Mouse (Mus musculus) intestine, embryonic 16.5 days (tissue): ENCODE results near the gene Cdc5l. TPM values are rescaled to one million over a fixed set of nuclear protein-coding genes. Genes with fewer than 3 reads are reported as not detected.
"Not testable (repeated sequence)": the region's sequence is repeated elsewhere in the genome, so short reads cannot be mapped to it uniquely, and the experiment has no call there.

Experiments
- ATAC-seq: fragments of 200-750 bp; cut with Nextera tagmentation; 2 replicates; pipeline ENCODE4 v1.8.0; 2017; ENCODE audit warnings: moderate TSS enrichment, moderate library complexity
- H3K27ac ChIP-seq: fragments of 300-500 bp; sonication (generic); 2 replicates; pipeline ENCODE4 v1.5.1; 2014; ENCODE audit warnings: mild to moderate bottlenecking, low read length
- H3K27me3 ChIP-seq: fragments of 300-500 bp; sonication (generic); replicated peaks from 2 replicates; pipeline ENCODE4 v1.6.1; 2014; ENCODE audit warnings: low read length, control low read depth, mixed read lengths; ENCODE audit not compliant: control insufficient read depth, insufficient read depth
- H3K36me3 ChIP-seq: fragments of 300-500 bp; sonication (generic); 2 replicates; pipeline ENCODE4 v1.6.1; 2014; ENCODE audit warnings: low read length, control low read depth; ENCODE audit not compliant: control insufficient read depth, insufficient read depth
- H3K4me1 ChIP-seq: fragments of 300-500 bp; sonication (generic); 2 replicates; pipeline ENCODE4 v1.6.1; 2014; ENCODE audit warnings: low read length, control low read depth, mixed read lengths; ENCODE audit not compliant: control insufficient read depth, insufficient read depth
- H3K4me2 ChIP-seq: fragments of 300-500 bp; sonication (generic); 2 replicates; pipeline ENCODE4 v1.6.1; 2014; ENCODE audit warnings: low read depth, low read length, control low read depth
- H3K4me3 ChIP-seq: fragments of 300-500 bp; sonication (generic); 2 replicates; pipeline ENCODE4 v1.5.1; 2014; ENCODE audit warnings: mild to moderate bottlenecking, low read length
- H3K9ac ChIP-seq: fragments of 300-500 bp; sonication (generic); 2 replicates; pipeline ENCODE4 v1.6.1; 2014; ENCODE audit warnings: low read depth, low read length
- H3K9me3 ChIP-seq: fragments of 300-500 bp; sonication (generic); 2 replicates; pipeline ENCODE4 v1.6.1; 2016; ENCODE audit warnings: low read length, control low read depth; ENCODE audit not compliant: control insufficient read depth
- WGBS: fragments of 180-500 bp; shearing (Covaris S2); extraction: QIAGEN DNeasy Blood & Tissue Kit; methylation state at CpG from one replicate; pipeline ENCODE4 v1.1.7; 2014; 5-methylcytosine and 5-hydroxymethylcytosine counted together
- polyA plus RNA-seq: library from polyadenylated mRNA; unstranded; fragments of >200 nt; fragmentation: Nextera tagmentation; extraction: Ambion mirVana; gene quantifications from 2 replicates; pipeline ENCODE4 v1.2.1, GENCODE M21; 2015

Cdc5l gene
- polyA plus RNA-seq, 1 experiment from 2014 or later: 51.8 TPM

DNA sequence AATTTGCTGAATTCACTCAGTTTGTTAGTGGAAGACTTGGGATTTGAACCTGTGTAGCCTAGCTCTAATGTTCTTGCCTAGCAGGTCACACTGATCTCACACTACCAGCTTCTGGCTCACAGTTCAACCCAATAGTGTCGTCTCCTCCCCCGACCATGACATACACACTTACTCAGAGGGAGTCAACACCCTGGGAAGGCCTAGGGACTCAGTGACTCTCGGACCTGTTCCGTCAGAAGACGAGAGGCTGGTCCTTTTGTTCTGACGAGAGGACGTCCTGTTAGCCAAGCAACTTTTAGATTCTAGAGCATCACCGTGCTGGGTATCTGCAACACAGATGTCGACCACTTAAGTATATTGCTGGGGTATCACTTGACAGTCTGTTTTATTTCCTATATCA is 30.7 kb upstream of the Cdc5l start:
- H3K9ac ChIP-seq: no peak overlapping the region
- H3K27me3 ChIP-seq: no peaks in the 10 kb centered on the region
- WGBS: 84% methylated on average over 9 of the region's 9 CpGs
- H3K4me3 ChIP-seq: no peak overlapping the region
- H3K27ac ChIP-seq: no peak overlapping the region
- no peak for ATAC-seq
- H3K4me2 ChIP-seq: no peak overlapping the region
- peaks cover 6% of the 10 kb centered on the region for H3K9me3 ChIP-seq
- H3K4me1 ChIP-seq: no peaks in the 10 kb centered on the region
- H3K36me3 ChIP-seq: no peaks in the 10 kb centered on the region

DNA sequence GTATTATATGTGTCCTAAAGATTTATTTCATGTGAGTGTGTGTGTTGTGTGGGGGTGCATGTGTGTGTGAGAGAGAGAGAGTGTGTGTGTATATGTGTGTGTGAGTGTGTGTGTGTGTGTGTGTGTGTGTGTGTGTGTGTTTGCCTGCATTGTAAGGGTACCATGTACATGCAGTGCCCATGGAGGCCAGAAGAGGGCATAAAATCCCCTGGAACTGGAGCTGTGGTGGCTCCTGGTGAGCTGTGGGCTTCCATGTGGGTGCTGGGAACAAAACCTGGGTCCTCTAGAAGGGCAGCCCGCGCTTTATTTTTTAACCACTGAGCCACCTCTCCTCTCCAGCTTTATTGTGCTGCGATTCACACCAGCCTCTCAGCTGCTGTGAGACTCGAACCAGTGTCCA is 29.0 kb upstream of the Cdc5l start:
- Histone ChIP-seq H3K9ac (no peak overlapping the region), H3K9me3 (peaks cover 4% of the 10 kb centered on the region; the same call in 1 of the 2 replicates), H3K27ac (no peak overlapping the region), H3K36me3 (no peaks in the 10 kb centered on the region), H3K4me3 (no peak overlapping the region), H3K4me2 (no peak overlapping the region), H3K4me1 (no peaks in the 10 kb centered on the region), H3K27me3 (no peaks in the 10 kb centered on the region)
- no peak for ATAC-seq
- 95% methylated on average over 4 of the region's 4 CpGs for WGBS

DNA sequence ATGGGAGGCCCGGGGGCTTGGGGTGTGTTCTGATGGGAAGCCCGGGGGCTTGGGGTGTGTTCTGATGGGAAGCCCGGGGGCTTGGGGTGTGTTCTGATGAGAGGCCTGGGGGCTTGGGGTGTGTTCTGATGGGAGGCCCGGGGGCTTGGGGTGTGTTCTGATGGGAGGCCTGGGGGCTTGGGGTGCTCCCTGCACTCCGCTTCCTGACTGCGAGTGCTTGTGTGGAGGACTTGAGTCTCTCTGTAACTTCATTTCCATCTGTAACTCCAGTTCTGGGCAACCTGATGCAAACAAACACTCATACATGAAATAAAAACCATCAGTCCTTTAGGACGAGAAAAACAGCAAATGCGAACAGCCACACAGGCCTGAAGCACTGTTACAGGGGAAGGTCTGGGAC is 25.5 kb upstream of the Cdc5l start:
- Histone ChIP-seq H3K36me3 (no peaks in the 10 kb centered on the region), H3K9ac (no peak overlapping the region)

GRCm38 (mm10) chr17:45458516-45458915 is 25.0 kb upstream of the Cdc5l start:
- WGBS: 83% methylated on average over 4 of the region's 4 CpGs
- Histone ChIP-seq H3K4me3 (no peak overlapping the region), H3K27ac (no peak overlapping the region), H3K27me3 (no peaks in the 10 kb centered on the region), H3K9me3 (no peaks in the 10 kb centered on the region), H3K4me2 (no peak overlapping the region), H3K36me3 (no peaks in the 10 kb centered on the region), H3K9ac (no peak overlapping the region), H3K4me1 (no peaks in the 10 kb centered on the region)
- ATAC-seq: no peak

More for the DNA sequence above, 25.5 kb upstream of the Cdc5l start:
- 84% methylated on average over 8 of the region's 8 CpGs for WGBS
- no peak for ATAC-seq
- no peaks in the 10 kb centered on the region for H3K4me1 ChIP-seq
- H3K27me3 ChIP-seq: no peaks in the 10 kb centered on the region
- no peak overlapping the region for H3K27ac ChIP-seq
- no peak overlapping the region for H3K4me3 ChIP-seq
- no peak overlapping the region for H3K4me2 ChIP-seq
- H3K9me3 ChIP-seq: no peaks in the 10 kb centered on the region

- Histone ChIP-seq H3K36me3 (no peaks in the 10 kb centered on the region), H3K27me3 (no peaks in the 10 kb centered on the region), H3K27ac (no peak overlapping the region), H3K4me2 (no peak overlapping the region), H3K9me3 (no peaks in the 10 kb centered on the region), H3K4me3 (no peak overlapping the region), H3K4me1 (no peaks in the 10 kb centered on the region), H3K9ac (no peak overlapping the region)
- 86% methylated on average over 5 of the region's 5 CpGs for WGBS
- ATAC-seq: no peak
Observed at GRCm38 (mm10) chr17:45457487-45457886, 23.9 kb upstream of the Cdc5l start.

DNA sequence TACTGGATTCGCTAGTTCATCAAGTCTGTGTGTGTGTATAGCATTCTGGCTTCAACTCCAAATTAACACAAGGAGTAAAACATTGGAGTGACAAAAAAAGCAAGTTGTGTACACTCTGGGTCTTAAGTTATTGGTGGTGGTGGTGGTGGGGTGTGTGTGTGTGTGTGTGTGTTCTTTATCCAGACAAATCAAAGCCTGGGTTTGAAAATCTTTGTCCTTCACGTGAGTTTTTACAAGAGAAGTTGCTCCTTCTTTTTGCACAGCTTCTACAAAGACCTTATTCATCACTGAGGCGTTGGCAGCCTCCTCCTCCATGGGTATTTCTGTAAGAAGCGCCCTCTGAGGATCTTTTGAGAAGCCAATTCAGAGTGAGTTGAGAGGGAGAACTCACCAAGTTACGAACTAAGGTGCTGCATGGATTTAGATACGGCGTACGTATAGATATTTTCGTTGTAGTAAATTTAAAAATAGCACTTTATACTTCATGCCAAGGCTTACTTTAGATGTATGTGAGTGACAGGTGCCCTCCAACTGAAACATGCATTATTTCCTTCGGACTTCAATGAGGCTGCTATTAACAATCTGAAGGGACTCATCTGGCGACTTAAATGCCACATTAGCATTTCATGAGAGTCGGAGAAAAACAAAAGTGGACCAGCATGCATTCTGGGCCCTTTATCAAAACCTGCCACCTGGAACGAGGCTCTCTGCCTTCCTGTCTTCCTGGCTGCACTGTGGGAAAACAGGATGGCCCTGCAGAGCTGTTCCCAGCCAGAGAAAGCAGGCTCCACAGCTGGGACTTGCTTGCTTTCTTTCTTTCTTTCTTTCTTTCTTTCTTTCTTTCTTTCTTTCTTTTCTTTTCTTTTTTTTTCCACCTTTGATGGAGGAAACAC is 23.0 kb upstream of the Cdc5l start:
- Histone ChIP-seq H3K9me3 (no peaks in the 10 kb centered on the region), H3K27me3 (no peaks in the 10 kb centered on the region), H3K27ac (no peak overlapping the region), H3K4me2 (no peak overlapping the region), H3K4me1 (no peaks in the 10 kb centered on the region), H3K36me3 (no peaks in the 10 kb centered on the region), H3K4me3 (no peak overlapping the region), H3K9ac (no peak overlapping the region)
- WGBS: 65% methylated on average over 13 of the region's 13 CpGs
- no peak for ATAC-seq

DNA sequence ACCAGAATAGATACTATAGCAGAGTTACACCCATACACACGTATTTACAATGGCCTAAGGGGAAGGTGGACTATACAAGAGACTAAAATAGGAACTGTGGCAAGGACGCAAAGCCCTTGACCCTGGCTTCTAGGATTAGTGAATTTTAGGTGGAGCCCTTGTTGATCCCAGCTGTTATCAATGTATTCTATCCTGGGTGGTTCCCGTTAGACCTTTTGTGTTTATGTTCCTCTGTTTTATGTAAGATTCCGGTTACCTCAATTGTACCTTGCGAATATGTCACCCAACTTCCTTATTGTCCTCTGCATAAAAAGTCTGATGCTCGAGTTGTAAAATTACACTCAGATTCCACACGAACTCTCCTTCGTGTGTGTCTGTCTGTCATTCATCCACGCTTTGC is 22.2 kb upstream of the Cdc5l start:
- H3K9me3 ChIP-seq, H3K36me3 ChIP-seq, H3K4me1 ChIP-seq, H3K27me3 ChIP-seq, ATAC-seq, H3K4me3 ChIP-seq, H3K4me2 ChIP-seq, H3K27ac ChIP-seq, H3K9ac ChIP-seq: not testable (repeated sequence)
- WGBS: 77% methylated on average over 8 of the region's 9 CpGs

DNA sequence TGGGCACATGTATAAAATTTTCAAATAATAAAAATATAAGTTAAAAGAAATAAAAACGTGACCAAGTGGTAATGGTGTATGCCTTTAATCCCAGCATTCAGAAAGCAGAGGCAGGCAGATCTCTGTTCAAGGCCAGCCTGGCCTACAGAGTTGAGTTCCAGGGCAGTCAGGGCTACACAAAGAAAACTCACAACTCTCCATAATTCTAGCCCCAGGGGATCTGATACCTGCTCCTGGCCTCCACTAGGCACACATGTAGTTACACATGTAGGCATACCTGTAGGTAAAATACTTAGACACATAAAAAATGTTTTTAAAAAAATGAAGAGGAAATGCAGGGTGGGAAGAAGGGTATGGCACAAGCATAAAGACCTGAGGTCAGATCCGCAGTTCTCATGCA is 21.3 kb upstream of the Cdc5l start:
- Histone ChIP-seq H3K27me3 (no peaks in the 10 kb centered on the region), H3K4me1 (no peaks in the 10 kb centered on the region), H3K36me3 (no peaks in the 10 kb centered on the region), H3K27ac (no peak overlapping the region), H3K4me3 (no peak overlapping the region), H3K9me3 (no peaks in the 10 kb centered on the region), H3K4me2 (no peak overlapping the region), H3K9ac (no peak overlapping the region)
- no peak for ATAC-seq
- WGBS: 85% methylated on average over 2 of the region's 2 CpGs

DNA sequence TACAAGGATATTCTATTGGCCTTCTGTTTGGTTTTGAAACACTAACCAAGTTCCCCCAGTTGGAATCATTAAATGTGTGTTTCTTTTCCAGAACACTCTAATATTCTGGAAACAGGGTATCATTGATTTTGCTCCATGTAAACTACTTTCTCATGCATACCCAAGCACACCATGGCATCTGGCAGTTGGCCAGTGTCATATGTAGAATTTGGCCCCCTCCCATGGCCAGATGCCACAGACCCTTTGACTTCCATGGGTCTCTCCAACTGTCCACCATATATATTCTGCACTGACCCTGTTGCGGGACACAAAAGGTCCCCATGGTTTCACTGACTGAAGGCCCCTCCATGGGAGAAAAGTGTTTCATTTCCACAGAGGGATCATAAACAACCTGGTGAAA is 18.7 kb upstream of the Cdc5l start:
- no peaks in the 10 kb centered on the region for H3K9me3 ChIP-seq
- H3K27ac ChIP-seq: no peak overlapping the region
- no peaks in the 10 kb centered on the region for H3K36me3 ChIP-seq
- 100% methylated on average over 1 of the region's 1 CpGs for WGBS
- no peak for ATAC-seq
- no peaks in the 10 kb centered on the region for H3K27me3 ChIP-seq
- H3K9ac ChIP-seq: no peak overlapping the region
- no peaks in the 10 kb centered on the region for H3K4me1 ChIP-seq
- H3K4me3 ChIP-seq: no peak overlapping the region
- no peak overlapping the region for H3K4me2 ChIP-seq

- Histone ChIP-seq H3K4me3 (no peak overlapping the region), H3K4me1 (no peaks in the 10 kb centered on the region), H3K27me3 (no peaks in the 10 kb centered on the region), H3K36me3 (no peaks in the 10 kb centered on the region), H3K27ac (no peak overlapping the region), H3K9me3 (no peaks in the 10 kb centered on the region), H3K4me2 (no peak overlapping the region), H3K9ac (no peak overlapping the region)
- 93% methylated on average over 6 of the region's 6 CpGs for WGBS
- no peak for ATAC-seq
Observed at GRCm38 (mm10) chr17:45450153-45450552, 16.6 kb upstream of the Cdc5l start.
